Mouse (Mus musculus): ENCODE results near the gene Cep95. TPM values are rescaled to one million over a fixed set of nuclear protein-coding genes. Genes with fewer than 3 reads are reported as not detected.
"Not testable (repeated sequence)": the region's sequence is repeated elsewhere in the genome, so short reads cannot be mapped to it uniquely, and the experiment has no call there.

Cep95 gene
- total RNA-seq, 1 experiment from 2014 or later = 25.3 TPM

GRCm38 (mm10) chr11:106788026-106788774, 852 bp upstream of the Cep95 start:
- ATAC-seq (replicated peaks in 1 of 2; ENCODE audit: insufficient read depth in 1 of 2, low FRiP score in 2 of 2, low TSS enrichment in 1 of 2, low read depth in 1 of 2, poor library complexity in 2 of 2, severe bottlenecking in 2 of 2) = peak; percentile 52 to 68

- no peak for ATAC-seq (replicated peaks in 1 of 2; ENCODE audit: insufficient read depth in 1 of 2, low FRiP score in 2 of 2, low TSS enrichment in 1 of 2, low read depth in 1 of 2, poor library complexity in 2 of 2, severe bottlenecking in 2 of 2)
Measured at GRCm38 (mm10) chr11:106789649-106790048, 597 bp downstream of the Cep95 start.

- ATAC-seq (replicated peaks in 1 of 2; ENCODE audit: insufficient read depth in 1 of 2, low FRiP score in 2 of 2, low TSS enrichment in 1 of 2, low read depth in 1 of 2, poor library complexity in 2 of 2, severe bottlenecking in 2 of 2) = no peak
Measured at GRCm38 (mm10) chr11:106793846-106794245, 4.8 kb downstream of the Cep95 start.

GRCm38 (mm10) chr11:106795679-106796078, 6.6 kb downstream of the Cep95 start:
- ATAC-seq (replicated peaks in 1 of 2; ENCODE audit: insufficient read depth in 1 of 2, low FRiP score in 2 of 2, low TSS enrichment in 1 of 2, low read depth in 1 of 2, poor library complexity in 2 of 2, severe bottlenecking in 2 of 2) = no peak

GRCm38 (mm10) chr11:106802069-106802627, 13.1 kb downstream of the Cep95 start:
- ATAC-seq (replicated peaks in 1 of 2; ENCODE audit: insufficient read depth in 1 of 2, low FRiP score in 2 of 2, low TSS enrichment in 1 of 2, low read depth in 1 of 2, poor library complexity in 2 of 2, severe bottlenecking in 2 of 2) = no peak; a peak in 1 of 4 replicates

- not testable (repeated sequence) for ATAC-seq (replicated peaks in 1 of 2; ENCODE audit: insufficient read depth in 1 of 2, low FRiP score in 2 of 2, low TSS enrichment in 1 of 2, low read depth in 1 of 2, poor library complexity in 2 of 2, severe bottlenecking in 2 of 2)
Measured at GRCm38 (mm10) chr11:106807442-106807841, 18.4 kb downstream of the Cep95 start.

GRCm38 (mm10) chr11:106812410-106813136, 23.5 kb downstream of the Cep95 start:
- no peak for ATAC-seq (replicated peaks in 1 of 2; ENCODE audit: insufficient read depth in 1 of 2, low FRiP score in 2 of 2, low TSS enrichment in 1 of 2, low read depth in 1 of 2, poor library complexity in 2 of 2, severe bottlenecking in 2 of 2)

GRCm38 (mm10) chr11:106814601-106815320, 25.7 kb downstream of the Cep95 start:
- ATAC-seq (replicated peaks in 1 of 2; ENCODE audit: insufficient read depth in 1 of 2, low FRiP score in 2 of 2, low TSS enrichment in 1 of 2, low read depth in 1 of 2, poor library complexity in 2 of 2, severe bottlenecking in 2 of 2) = no peak

GRCm38 (mm10) chr11:106815331-106815730, 26.3 kb downstream of the Cep95 start:
- ATAC-seq (replicated peaks in 1 of 2; ENCODE audit: insufficient read depth in 1 of 2, low FRiP score in 2 of 2, low TSS enrichment in 1 of 2, low read depth in 1 of 2, poor library complexity in 2 of 2, severe bottlenecking in 2 of 2) = no peak

- ATAC-seq (replicated peaks in 1 of 2; ENCODE audit: insufficient read depth in 1 of 2, low FRiP score in 2 of 2, low TSS enrichment in 1 of 2, low read depth in 1 of 2, poor library complexity in 2 of 2, severe bottlenecking in 2 of 2) = no peak
Measured at GRCm38 (mm10) chr11:106815761-106816160, 26.7 kb downstream of the Cep95 start.

- ATAC-seq (replicated peaks in 1 of 2; ENCODE audit: insufficient read depth in 1 of 2, low FRiP score in 2 of 2, low TSS enrichment in 1 of 2, low read depth in 1 of 2, poor library complexity in 2 of 2, severe bottlenecking in 2 of 2) = no peak
Measured at GRCm38 (mm10) chr11:106816316-106816715, 27.3 kb downstream of the Cep95 start.

- no peak for ATAC-seq (replicated peaks in 1 of 2; ENCODE audit: insufficient read depth in 1 of 2, low FRiP score in 2 of 2, low TSS enrichment in 1 of 2, low read depth in 1 of 2, poor library complexity in 2 of 2, severe bottlenecking in 2 of 2)
Measured at GRCm38 (mm10) chr11:106817156-106817555, 28.1 kb downstream of the Cep95 start.

GRCm38 (mm10) chr11:106817808-106818207, 28.8 kb downstream of the Cep95 start:
- no peak for ATAC-seq (replicated peaks in 1 of 2; ENCODE audit: insufficient read depth in 1 of 2, low FRiP score in 2 of 2, low TSS enrichment in 1 of 2, low read depth in 1 of 2, poor library complexity in 2 of 2, severe bottlenecking in 2 of 2)

GRCm38 (mm10) chr11:106818341-106818740, 29.3 kb downstream of the Cep95 start:
- ATAC-seq (replicated peaks in 1 of 2; ENCODE audit: insufficient read depth in 1 of 2, low FRiP score in 2 of 2, low TSS enrichment in 1 of 2, low read depth in 1 of 2, poor library complexity in 2 of 2, severe bottlenecking in 2 of 2) = no peak

- ATAC-seq (replicated peaks in 1 of 2; ENCODE audit: insufficient read depth in 1 of 2, low FRiP score in 2 of 2, low TSS enrichment in 1 of 2, low read depth in 1 of 2, poor library complexity in 2 of 2, severe bottlenecking in 2 of 2) = peak in 1 of 2 experiments; percentile 51; a peak in 1 of 4 replicates
Measured at GRCm38 (mm10) chr11:106819595-106819994, 30.5 kb downstream of the Cep95 start.

GRCm38 (mm10) chr11:106820252-106820651, 31.2 kb downstream of the Cep95 start:
- no peak for ATAC-seq (replicated peaks in 1 of 2; ENCODE audit: insufficient read depth in 1 of 2, low FRiP score in 2 of 2, low TSS enrichment in 1 of 2, low read depth in 1 of 2, poor library complexity in 2 of 2, severe bottlenecking in 2 of 2)

GRCm38 (mm10) chr11:106820972-106821371, 31.9 kb downstream of the Cep95 start:
- ATAC-seq (replicated peaks in 1 of 2; ENCODE audit: insufficient read depth in 1 of 2, low FRiP score in 2 of 2, low TSS enrichment in 1 of 2, low read depth in 1 of 2, poor library complexity in 2 of 2, severe bottlenecking in 2 of 2) = 0 out of 4 replicates have a peak, but pooled peaks of 1 of the 2 experiments have one; percentile 40

- ATAC-seq (replicated peaks in 1 of 2; ENCODE audit: insufficient read depth in 1 of 2, low FRiP score in 2 of 2, low TSS enrichment in 1 of 2, low read depth in 1 of 2, poor library complexity in 2 of 2, severe bottlenecking in 2 of 2) = no peak
Measured at GRCm38 (mm10) chr11:106821397-106821796, 32.3 kb downstream of the Cep95 start.

Data from hematopoietic stem cell, adult 5-6 weeks (primary cell).